9 mouse cellular contexts compared by ENCODE assay signal in the genomic region with DNA sequence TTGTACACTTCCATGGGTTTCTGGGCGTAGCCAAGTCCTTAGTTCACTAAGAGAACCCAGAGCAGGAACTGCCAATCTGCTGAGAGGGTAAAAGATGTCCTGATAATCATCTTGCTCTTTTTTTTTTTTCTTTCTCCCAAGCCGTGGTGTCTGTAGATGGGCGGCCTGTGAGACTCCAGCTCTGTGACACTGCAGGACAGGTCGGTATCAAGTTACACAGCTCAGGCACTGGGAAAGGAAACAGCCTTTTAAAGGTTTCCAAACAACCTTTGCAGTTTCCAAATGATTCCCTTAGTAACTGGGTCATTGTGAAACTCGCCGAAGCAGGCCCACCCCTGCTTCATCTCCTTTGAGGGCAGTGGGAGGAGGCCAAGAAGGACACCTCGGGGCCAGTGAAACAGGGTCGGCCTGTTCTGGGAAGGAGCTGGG. TPM values are rescaled to one million over a fixed set of nuclear protein-coding genes. Genes with fewer than 3 reads are reported as not detected.
A peak's percentile ranks its signal among the peaks of the same experiment; 100 is the strongest.
DNase-seq lines count a peak whose midpoint lies in the region; ATAC-seq and TF ChIP-seq lines count a peak whose summit lies in the region.
"Had no signal": no experiment of that assay in that cellular context is flagged by ENCODE, and none has a peak within 500 bp of the region (broad histone marks: within the 10 kb centered on the region; RNA-seq: fewer than 3 reads in every experiment).

No protein-coding gene starts in this region.

- peaks cover 11% of the 10 kb centered on the region for H3K4me1 ChIP-seq in forebrain, postnatal 0 days (ENCODE audit: insufficient read depth)
- peaks cover 11% of the 10 kb centered on the region for H3K4me1 ChIP-seq in liver, embryonic 13.5 days (replicated peaks)

- H3K9ac ChIP-seq in forebrain, postnatal 0 days = peak overlapping the region; percentile 34
- no peak overlapping the region for H3K9ac ChIP-seq in liver, embryonic 13.5 days

- peaks cover 20% of the 10 kb centered on the region for H3K36me3 ChIP-seq in forebrain, postnatal 0 days (ENCODE audit: insufficient read depth)
- 0 out of 2 replicates have a peak, but pooled peaks cover 8% of the 10 kb centered on the region for H3K36me3 ChIP-seq in liver, embryonic 13.5 days

- TF ChIP-seq CTCF in forebrain, postnatal 0 days (IDR thresholded peaks at IDR 0.05; ENCODE audit: low read depth) = no peak

- no peak overlapping the region for H3K27ac ChIP-seq in forebrain, postnatal 0 days (ENCODE audit: low read depth, low read length)
- H3K27ac ChIP-seq in liver, embryonic 13.5 days = peak overlapping the region; percentile 9; the same call in 1 of the 2 replicates

- H3K9me3 ChIP-seq in forebrain, postnatal 0 days (ENCODE audit: low read length) = no peaks in the 10 kb centered on the region
- H3K9me3 ChIP-seq in liver, embryonic 13.5 days (replicated peaks) = no peaks in the 10 kb centered on the region

- ATAC-seq in forebrain, postnatal 0 days = no peak
- ATAC-seq in liver, embryonic 13.5 days (ENCODE audit: low read depth) = peak; percentile 37; the same call in 1 of the 2 replicates

- WGBS in forebrain, postnatal 0 days = 18% methylated on average over 8 of the region's 8 CpGs
- WGBS in liver, embryonic 13.5 days (ENCODE audit: insufficient replicate concordance) = 18% methylated on average over 8 of the region's 8 CpGs

- peak overlapping the region; percentile 67 for H3K4me2 ChIP-seq in forebrain, postnatal 0 days (ENCODE audit: low read depth)
- peak overlapping the region; percentile 74 for H3K4me2 ChIP-seq in liver, embryonic 13.5 days

- H3K27me3 ChIP-seq in forebrain, postnatal 0 days (ENCODE audit: insufficient read depth, low read length) = no peaks in the 10 kb centered on the region
- peaks cover 65% of the 10 kb centered on the region for H3K27me3 ChIP-seq in liver, embryonic 13.5 days

- peak overlapping the region; percentile 82 for H3K4me3 ChIP-seq in forebrain, postnatal 0 days (ENCODE audit: low read depth, low read length)
- H3K4me3 ChIP-seq in liver, embryonic 13.5 days (replicated peaks) = peak overlapping the region; percentile 60
- H3K4me3 ChIP-seq: megakaryocyte, embryonic 14.5 days had no signal

- peak; percentile 94 for DNase-seq in heart, adult 11 months
- no peak for DNase-seq in heart, adult 8-10 months (ENCODE audit: low spot score)
- DNase-seq in ZHBTc4 (ENCODE audit: low read depth, low spot score) = peak; percentile 61
- no peak for DNase-seq in forebrain, postnatal 0 days
- no peak for DNase-seq in liver, embryonic 13.5 days
- peak; percentile 30 for DNase-seq in retina, embryonic 14.5 days (ENCODE audit: low spot score)
- DNase-seq in right cerebral cortex, adult 2 months (ENCODE audit: low spot score in 2 of 2) = no peak
- no peak for DNase-seq in urinary bladder, adult 2 months (ENCODE audit: low spot score)

RNA-seq across cellular contexts. Expression of a gene that starts 1.6 kb away (rescaled TPM):
- total RNA-seq in heart, adult 8-10 months (2022) = 1 to 10 TPM; 6.3 to 8.6 (median 7.0) TPM
- total RNA-seq in forebrain, postnatal 0 days (2014; rRNA removed) = 41.1 and 52.5 TPM in 2 replicates
- polyA plus RNA-seq in forebrain, postnatal 0 days (2015; fragmentation: Nextera tagmentation; extraction: Ambion mirVana) = 7.6 and 10.5 TPM in 2 replicates
- 0.78 and 1.3 TPM in 2 replicates for polyA plus RNA-seq in liver, embryonic 13.5 days (2015; fragmentation: Nextera tagmentation; extraction: Ambion mirVana)
- polyA plus RNA-seq in urinary bladder, adult 2 months (2012; rRNA removed) = 20.1 and 21.4 TPM in 2 replicates

Comparison
In these comparisons a context has a peak if more than half of its experiments do, and no peak if none do; other contexts are left out.
1. DNase-seq: peak in heart, adult 11 months (single experiment), ZHBTc4 (single experiment) and retina, embryonic 14.5 days (single experiment); none in heart, adult 8-10 months (single experiment), forebrain, postnatal 0 days (single experiment), liver, embryonic 13.5 days (single experiment), right cerebral cortex, adult 2 months (0 of 2) and urinary bladder, adult 2 months (single experiment).